In the genomic region with DNA sequence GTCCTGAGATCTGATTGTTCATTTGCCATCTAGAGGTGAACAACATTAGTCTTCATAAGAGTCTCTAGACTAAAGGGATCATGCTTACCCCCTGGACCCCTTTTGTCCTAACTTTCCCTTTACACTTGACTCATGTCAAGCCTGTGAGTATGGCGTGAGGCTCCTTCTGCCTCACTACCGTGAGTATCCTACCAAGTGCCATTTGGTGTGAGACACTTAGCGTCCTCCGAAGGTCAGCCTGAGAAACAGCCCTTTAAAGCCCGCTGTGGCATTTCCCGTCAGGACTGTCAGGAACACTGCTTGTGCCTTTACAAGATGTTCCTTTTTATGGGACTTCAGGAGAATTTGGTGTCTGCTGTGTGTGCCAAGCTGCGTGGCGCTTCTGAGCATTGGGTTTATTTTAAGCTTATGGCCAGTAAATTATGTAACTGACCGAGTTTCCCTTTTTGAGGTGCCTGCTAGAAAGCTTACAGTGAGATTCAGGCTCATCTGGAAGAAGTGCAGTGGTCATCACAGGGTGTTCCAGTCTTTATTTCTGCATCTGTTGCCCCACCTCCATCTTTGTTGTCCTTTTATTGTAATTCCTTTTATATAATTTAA, we compare ENCODE assay signal across 16 mouse cellular contexts.
DNase-seq lines count a peak whose midpoint lies in the region; TF ChIP-seq lines count a peak whose summit lies in the region.
"Had no signal": no experiment of that assay in that cellular context is flagged by ENCODE, and none has a peak within 500 bp of the region (broad histone marks: within the 10 kb centered on the region; RNA-seq: fewer than 3 reads in every experiment).

No protein-coding gene starts in this region.

- 0 out of 2 replicates have a peak overlapping the region, but pooled peaks have one; percentile 72 for H3K27ac ChIP-seq in cortical plate, adult 2 months (ENCODE audit: insufficient read depth, low read length)
- H3K27ac ChIP-seq: heart, embryonic 15.5 days; hindbrain, embryonic 10.5 days; liver, embryonic 13.5 days; midbrain, embryonic 15.5 days had no signal

- TF ChIP-seq CTCF in cortical plate, adult 2 months (IDR thresholded peaks at IDR 0.05; ENCODE audit: extremely low read depth, insufficient read depth, low read length), result no peak

- H3K4me1 ChIP-seq in cortical plate, adult 2 months (ENCODE audit: control insufficient read depth, insufficient read depth, low read length), result no peaks in the 10 kb centered on the region
- H3K4me1 ChIP-seq: heart, embryonic 15.5 days; liver, embryonic 13.5 days had no signal

- TF ChIP-seq POLR2A in cortical plate, adult 2 months (IDR thresholded peaks at IDR 0.05; ENCODE audit: extremely low read depth, insufficient read depth, low read length), result no peak

- peak; percentile 70 to 73 for DNase-seq in frontal cortex, adult 2 months (ENCODE audit: extremely low spot score in 1 of 2, low spot score in 1 of 2)
- DNase-seq in frontal cortex, postnatal 14 days (ENCODE audit: low spot score in 2 of 2), result no peak
- peak; percentile 87 for DNase-seq in brain, adult 2 months (ENCODE audit: low read depth, low spot score)
- peak; percentile 61 to 72 for DNase-seq in left cerebral cortex, postnatal 36 days (ENCODE audit: low spot score in 2 of 2)
- DNase-seq in kidney, postnatal 36 days, result no peak
- DNase-seq in ovary, postnatal 10 days (ENCODE audit: low spot score), result no peak
- DNase-seq in spleen, postnatal 36 days (ENCODE audit: low spot score in 2 of 2), result no peak
- DNase-seq: adrenal gland, postnatal 36 days; embryo, embryonic 11 days; kidney, adult 9 months; liver, embryonic 13.5 days had no signal

- no peak overlapping the region for H3K4me3 ChIP-seq in cortical plate, adult 2 months (ENCODE audit: insufficient read depth, low read length)
- H3K4me3 ChIP-seq: heart, embryonic 15.5 days; hindbrain, embryonic 10.5 days; liver, embryonic 13.5 days; megakaryocyte, embryonic 14.5 days; midbrain, embryonic 15.5 days had no signal

- intact Hi-C loops in left cerebral cortex, postnatal 36 days (cut with DNase I), result no loop called here

Comparison
In these comparisons a context has a peak if more than half of its experiments do, and no peak if none do; other contexts are left out.
1. DNase-seq: peak in frontal cortex, adult 2 months (2 of 2), brain, adult 2 months (single experiment) and left cerebral cortex, postnatal 36 days (2 of 2); none in frontal cortex, postnatal 14 days (0 of 2), kidney, postnatal 36 days (0 of 2), ovary, postnatal 10 days (single experiment) and spleen, postnatal 36 days (0 of 2).